Mouse (Mus musculus): ENCODE results near the gene Mtmr2. TPM values are rescaled to one million over a fixed set of nuclear protein-coding genes. Genes with fewer than 3 reads are reported as not detected.
A peak's percentile ranks its signal among the peaks of the same experiment; 100 is the strongest.

The Mtmr2 gene
- total RNA-seq, 2 experiments from 2014 or later = 36.4 to 38.6 TPM

DNA sequence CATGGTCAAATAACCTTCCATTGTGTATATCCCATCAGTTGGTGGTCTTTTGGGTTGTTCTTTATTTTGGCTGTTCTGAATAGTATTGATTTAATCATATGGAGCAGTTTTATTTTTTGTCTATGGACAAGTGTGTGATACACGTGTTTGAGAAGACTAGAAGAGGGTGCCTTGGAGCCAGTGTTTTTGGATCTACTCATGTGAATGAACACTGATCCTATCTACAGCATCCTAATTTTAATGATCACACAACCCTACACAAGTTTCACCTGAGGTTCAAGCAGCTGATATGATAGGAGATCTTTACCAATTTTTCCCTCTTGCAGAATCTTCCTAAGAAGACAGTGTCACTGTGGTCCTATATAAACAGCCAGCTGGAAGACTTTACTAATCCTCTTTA is 56.3 kb downstream of the Mtmr2 start:
- intact Hi-C loops (cut with DNase I) = no loop called here
- DNase-seq = no peak

DNA sequence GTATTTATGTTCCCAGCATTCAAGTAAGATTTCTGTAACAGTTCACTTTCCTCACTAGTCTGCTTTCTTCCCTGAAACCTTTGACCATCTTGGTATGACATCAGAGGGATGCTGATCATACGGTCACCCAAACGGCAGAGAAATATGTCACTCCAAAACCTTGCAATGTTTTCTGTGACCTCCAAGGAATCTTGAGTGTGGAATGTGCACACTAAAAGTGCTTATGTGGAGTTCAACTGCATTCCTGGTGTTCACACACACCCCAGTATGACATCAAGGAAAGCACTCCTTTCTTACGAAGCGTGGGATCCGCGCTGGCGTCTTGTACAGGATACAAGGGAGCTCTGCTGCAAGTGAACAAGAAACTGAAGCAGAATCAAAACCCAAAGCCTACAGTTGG is 58.6 kb downstream of the Mtmr2 start:
- DNase-seq = no peak
- intact Hi-C loops (cut with DNase I) = no loop called here

DNA sequence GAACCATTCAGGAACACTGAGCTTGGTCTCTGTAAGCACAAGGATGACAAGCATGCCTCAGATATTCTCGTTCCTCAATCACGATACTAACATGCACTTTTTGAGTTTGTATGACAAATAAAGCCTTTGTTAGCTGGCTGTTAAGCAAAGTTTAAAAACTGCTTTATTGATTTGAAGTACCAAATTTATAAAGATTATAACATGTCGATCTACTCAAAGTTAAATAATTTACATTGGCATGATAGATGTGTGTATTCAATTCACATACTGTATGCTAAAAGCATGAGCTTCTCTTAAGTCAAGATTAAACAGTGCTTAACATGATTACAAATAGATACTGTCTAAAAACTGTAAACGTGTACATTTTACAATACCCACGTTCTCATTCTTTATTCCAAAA is 59.4 kb downstream of the Mtmr2 start:
- intact Hi-C loops (cut with DNase I) = no loop called here
- DNase-seq = no peak

DNA sequence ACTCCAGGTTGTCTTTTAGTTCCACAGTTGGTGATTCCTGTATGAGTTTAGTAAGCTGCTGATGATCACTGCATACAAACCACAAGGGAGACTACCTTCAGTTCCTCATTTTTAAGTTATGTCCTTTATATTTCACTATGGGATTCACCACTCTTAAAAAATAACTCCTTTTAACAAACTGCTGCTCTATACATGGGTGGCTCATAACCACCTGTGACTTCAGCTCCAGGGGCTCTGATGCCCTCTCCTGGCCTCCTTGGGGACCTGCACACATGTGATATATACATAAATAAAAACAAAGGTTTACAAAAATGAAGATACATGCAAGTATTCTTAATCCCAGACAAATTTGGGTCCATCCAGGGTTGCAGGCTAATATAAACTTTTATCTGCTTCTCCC is 61.7 kb downstream of the Mtmr2 start:
- no peak for DNase-seq
- intact Hi-C loops (cut with DNase I) = loop anchor here (5.0 kb wide), 1 partner anchor 578 kb away; no protein-coding TSS in a partner anchor

DNA sequence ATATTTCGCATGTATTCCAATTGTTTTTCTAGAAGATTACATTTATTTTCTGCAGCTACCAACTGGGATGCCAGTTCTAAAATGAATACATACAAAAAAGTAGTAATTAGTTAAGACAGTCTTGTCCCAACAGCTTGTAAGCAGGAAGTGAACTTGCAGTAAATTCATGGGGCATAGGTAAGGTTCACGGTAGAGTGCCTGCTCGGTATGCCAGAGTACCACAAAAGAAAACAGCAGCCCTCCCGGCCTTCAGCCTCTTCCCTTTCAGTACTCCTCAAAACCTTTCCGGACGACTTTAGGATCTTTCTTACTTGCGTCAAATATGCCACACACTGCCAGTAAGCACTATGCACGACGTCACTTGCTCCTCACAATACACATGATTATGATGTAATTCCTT is 70.2 kb downstream of the Mtmr2 start:
- no peak for DNase-seq
- intact Hi-C loops (cut with DNase I) = no loop called here

DNA sequence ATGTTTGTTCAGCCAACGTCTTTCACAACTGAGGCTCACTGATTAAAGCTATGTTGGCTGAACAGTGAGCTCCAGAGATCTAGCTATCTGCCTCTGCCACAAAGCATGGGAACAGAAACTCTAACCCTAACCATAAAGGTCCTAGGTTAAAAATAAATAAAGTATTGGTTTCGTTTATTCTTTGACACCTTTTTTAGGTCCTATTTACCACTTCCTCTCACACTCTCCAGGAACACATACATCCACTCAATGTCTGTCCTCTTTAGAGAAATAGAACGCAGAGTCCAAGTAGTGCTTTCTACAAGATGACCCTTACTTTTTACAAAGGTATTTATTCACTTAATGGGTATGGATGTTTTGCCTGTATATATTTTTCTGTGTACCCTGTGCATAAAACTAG is 72.6 kb downstream of the Mtmr2 start:
- intact Hi-C loops (cut with DNase I) = no loop called here
- DNase-seq = no peak

DNA sequence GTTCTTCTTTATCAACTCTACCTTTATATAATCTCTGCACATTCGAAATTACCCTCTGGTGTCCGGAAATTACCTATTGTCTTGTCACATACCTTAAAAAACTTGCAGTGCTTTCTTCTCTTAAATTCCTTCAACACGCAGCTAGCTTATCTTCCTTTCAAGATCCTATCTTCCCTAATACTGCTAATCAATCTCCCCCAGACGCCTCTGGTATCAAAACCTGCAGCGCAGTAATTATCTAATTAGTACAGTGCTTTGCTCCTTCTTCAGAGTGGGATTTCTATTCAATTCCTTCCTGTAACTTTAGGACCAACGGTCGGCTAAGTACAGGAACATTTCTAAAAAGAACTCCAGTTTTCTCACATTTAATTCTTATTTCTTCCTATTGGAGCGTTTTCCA is 77.7 kb downstream of the Mtmr2 start:
- DNase-seq = no peak
- intact Hi-C loops (cut with DNase I) = loop anchor here (5.0 kb wide), 2 partner anchors 529 to 594 kb away; partner anchors contain the start of gene Maml2

DNA sequence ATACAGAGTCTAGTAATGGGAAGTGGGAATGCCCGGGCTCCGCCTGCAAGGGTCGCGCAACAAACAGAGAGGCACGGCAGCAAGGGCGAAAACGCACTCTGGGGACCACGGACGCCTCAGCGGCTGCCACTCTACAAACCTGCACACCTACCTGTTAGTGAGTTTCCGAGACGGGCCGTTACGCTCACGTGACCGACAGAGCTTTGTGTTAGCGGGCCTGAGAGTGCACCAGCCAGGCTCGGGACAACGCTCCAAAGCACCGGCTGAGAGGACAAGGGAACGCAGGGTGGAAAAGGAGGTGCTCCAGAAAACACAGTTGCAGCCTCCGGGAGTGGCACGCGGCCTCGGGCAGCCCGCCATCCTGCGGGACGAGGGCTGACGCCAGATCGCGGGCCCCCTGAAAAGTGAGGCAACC is 78.2 kb downstream of the Mtmr2 start:
- DNase-seq = peak in 1 of 2 experiments; percentile 78
- intact Hi-C loops (cut with DNase I) = loop anchor here (5.0 kb wide), 2 partner anchors 529 to 594 kb away; partner anchors contain the start of gene Maml2

DNA sequence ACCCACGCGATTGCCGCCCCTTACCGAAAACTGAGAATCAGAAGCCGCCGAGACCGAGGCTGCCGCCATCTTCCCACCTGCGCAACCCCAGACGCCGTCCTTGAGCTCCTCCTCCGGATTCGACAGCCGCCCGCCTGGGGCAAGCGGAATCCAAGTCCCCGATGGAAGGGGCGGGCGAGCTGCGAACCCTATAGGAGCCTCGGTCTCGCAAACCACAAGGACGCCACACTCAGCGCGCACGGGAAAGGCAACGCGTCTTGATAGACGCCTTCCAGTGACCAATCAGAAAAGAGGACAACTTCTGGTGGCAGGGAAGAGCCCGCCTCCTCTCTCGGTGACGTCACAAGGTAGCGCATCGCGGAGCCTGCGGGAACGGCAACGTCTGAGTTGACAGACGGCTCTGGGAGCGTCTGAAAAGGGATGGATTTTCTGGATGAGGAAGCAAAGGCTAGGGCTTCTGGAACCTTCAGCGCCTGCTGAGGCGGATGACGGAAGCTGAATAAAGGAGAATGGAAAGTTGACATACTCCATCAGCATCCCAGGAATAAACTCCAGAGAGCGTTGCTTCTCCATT is 78.7 kb downstream of the Mtmr2 start, which contains the start of gene Cep57:
TSS of gene Cep57 (minus strand) at position 276 of the 574 bp plus-strand sequence.
- intact Hi-C loops (cut with DNase I) = loop anchor here (5.0 kb wide), 2 partner anchors 530 to 595 kb away; partner anchors contain the start of gene Maml2
- peak; percentile 96 to 97 for DNase-seq

DNA sequence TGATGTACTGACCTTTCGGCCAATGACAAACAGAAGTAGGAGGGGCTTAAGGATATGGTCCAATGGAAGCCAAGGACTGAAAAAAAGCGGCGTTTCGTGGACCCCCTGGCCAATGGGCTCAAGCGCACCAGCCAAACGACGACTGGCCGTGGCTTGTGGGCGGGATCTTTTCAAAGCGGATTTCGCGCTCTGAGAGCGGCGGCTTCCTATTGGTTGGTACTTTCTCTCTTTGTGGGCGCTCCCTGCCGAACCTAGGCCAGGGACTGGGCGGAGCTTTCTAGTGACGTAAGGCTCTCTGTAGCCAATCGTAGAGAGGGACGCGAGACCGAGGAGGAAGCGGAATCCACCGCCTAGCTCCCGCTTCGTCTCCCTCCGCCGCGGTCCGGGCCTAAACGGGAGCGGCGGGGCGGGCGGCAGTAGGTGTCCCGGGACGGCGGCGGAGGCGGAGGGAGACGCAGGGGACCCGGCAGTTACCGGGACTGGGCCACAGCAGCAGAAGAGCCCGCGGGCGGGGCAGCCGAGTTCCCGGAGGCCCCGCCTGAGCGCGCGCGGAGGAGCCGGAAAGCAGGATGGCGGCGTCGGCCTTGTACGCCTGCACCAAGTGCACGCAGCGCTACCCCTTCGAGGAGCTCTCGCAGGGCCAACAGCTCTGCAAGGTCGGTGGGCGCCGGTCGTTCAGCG is 79.3 kb downstream of the Mtmr2 start, which contains the start of gene Fam76b:
TSS of gene Fam76b (plus strand) at position 311 of the 681 bp plus-strand sequence.
- peak; percentile 100 for DNase-seq
- intact Hi-C loops (cut with DNase I) = loop anchor here (5.0 kb wide), 2 partner anchors 530 to 595 kb away; partner anchors contain the start of gene Maml2

DNA sequence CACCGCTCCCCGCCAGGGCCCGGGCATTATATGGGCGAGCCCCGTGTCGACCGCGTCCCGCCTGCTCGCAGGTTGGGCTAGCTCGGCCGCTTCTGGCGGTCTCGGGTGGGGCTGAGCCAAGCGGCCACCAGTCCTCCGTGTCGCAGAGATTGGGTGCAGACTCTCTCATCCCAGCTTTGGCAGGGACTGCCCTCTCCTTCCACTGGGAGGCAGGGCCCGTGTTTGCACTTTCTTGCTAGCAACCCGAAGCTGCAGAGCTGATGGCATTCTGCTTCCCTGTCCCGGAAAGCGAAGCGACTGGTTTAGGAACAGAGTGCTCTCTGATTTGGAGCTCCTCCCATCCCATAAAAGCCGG is 79.9 kb downstream of the Mtmr2 start:
- DNase-seq = no peak
- intact Hi-C loops (cut with DNase I) = loop anchor here (5.0 kb wide), 2 partner anchors 531 to 596 kb away; partner anchors contain the start of gene Maml2

DNA sequence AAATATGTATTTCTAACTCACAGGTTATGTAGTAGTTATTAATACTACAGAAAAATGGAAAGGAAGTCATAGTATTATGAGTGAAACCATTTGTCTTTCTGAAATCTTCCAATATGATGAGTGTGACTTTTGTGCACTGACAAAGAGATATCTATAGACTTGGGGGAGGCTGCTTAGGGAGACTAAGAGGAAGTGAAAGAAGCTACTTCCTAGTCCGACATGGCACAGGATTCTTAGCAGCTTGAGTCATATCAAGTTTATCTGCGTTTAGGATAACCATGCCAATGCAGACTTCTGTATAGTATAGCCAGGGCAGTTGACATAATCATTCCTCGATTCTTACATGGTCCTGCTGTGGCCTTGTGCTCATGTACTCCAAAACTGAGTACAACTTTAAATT is 87.0 kb downstream of the Mtmr2 start:
- DNase-seq = no peak
- intact Hi-C loops (cut with DNase I) = no loop called here

DNA sequence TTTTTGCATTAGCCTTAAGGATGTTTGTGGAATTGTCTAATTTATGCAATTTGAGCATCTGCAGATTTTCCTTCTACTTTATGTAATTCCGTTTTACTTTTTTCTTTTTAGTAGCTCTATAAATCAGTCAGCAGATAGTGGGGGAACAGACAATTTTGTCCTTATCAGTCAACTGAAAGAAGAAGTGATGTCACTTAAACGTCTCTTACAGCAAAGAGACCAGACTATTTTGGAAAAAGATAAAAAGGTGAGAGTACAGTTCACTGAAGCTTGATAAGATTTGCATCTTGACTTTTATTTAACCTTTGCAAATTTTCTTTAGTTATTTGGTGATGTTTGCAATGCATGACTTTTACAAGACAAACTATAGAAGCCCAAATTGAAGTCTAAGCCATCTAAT is 88.5 kb downstream of the Mtmr2 start:
- intact Hi-C loops (cut with DNase I) = no loop called here
- no peak for DNase-seq

DNA sequence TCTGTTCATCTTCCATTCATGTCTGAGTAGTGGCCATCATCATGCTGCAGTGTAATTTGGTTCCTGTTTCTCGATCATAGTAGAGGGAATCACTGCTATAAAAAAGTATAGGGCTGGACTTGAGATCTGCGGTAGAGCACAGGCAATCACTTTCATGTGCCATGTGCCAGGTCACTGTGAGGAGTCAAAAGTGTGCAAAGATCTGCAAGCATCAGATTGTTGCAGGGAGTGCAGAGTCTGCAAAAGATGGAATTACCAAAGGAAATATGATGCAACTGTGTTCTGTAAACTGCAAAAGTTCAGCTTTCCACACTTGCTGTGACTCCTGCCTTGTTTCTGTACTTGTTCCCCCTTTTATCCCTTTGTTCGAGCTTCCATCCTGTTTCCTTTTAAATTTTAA is 99.4 kb downstream of the Mtmr2 start:
- intact Hi-C loops (cut with DNase I) = no loop called here
- no peak for DNase-seq

DNA sequence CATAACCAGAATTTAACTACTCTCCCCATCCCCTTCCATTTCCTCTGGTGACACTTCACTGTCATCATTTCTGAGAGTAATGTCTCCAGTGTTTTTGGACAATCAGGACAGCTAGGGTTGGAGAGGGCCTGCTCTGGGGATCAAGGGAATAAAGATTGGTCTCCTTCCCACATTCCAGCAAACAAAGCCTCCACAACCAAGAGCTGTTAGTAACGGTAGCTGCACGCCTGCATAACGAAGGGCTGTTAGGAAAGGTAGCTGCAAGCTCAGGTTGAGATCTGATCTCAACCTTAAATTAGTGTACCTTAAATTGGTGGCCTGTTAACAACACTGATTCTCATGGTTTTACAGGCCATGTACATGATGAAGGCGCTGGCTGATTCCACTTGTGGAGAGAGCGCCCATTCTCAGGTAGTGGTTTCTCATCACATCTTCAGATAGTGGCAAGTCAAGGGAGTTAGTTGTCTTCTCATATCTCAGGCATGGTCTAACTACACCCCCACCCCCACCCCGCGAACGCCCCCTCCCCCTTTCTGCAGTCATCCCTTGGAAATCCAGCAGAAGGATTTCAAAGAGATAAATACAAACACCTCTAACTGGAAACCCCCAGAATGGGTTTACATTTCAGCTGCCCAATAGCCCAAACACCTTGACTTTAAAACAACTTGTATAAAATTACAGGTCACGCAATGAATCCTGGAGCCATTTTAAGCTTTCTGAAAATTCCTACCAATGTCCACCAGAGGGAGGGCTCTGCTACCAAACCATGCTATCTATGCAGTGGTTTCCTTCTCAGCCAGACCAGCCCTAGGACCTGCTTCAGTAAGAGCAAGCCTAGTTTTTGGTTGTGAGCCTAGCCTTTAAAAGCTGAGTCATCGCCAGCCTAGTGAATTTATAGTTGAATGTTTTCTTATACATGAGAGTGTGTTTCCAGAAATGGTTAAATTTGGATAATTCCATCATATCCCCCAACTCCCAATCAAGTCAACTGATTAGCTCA is 100.6 kb downstream of the Mtmr2 start:
- DNase-seq = peak; percentile 54 to 58
- intact Hi-C loops (cut with DNase I) = loop anchor here (1.0 kb wide), 1 partner anchor 493 kb away; no protein-coding TSS in a partner anchor

DNA sequence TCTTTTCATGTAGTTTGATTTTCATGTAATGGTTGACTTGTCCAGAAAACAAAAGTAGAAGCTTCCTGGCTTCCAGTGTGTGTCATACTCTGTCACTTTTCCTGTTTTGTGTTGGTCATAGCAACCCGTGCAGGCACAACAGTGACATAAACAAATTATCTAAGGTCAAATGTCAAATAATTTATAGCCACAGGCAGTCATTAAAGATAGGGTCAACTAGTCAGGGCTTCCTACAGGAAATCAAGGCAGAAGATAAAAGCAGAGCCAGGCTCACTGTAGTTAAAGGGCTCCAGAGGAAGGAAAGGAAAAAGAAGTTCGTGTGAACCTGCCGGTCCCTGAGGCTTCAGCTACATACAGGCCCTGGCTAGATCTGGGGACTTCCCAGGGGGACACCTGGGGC is 105.7 kb downstream of the Mtmr2 start:
- intact Hi-C loops (cut with DNase I) = no loop called here
- DNase-seq = no peak

Other genes with a start within 250 kb of the Mtmr2 start
- 10 to 100 TPM; 15.3 to 17.1 TPM for gene Cep57, start 78.7 kb downstream of the Mtmr2 start, total RNA-seq (2021)
- gene Fam76b, start 79.3 kb downstream of the Mtmr2 start, total RNA-seq (2021) = 10 to 100 TPM; 17.1 to 19.3 TPM